Mouse (Mus musculus) mouse embryonic stem cell (cell line): ENCODE measurements around the gene Ly6g5c.

Source experiments
- in situ Hi-C, 2 experiments: fragments of 300-500 bp; cut with MboI; formaldehyde crosslinking; loops; 1 replicate in 1 of 2; 3 replicates in 1 of 2; pipeline ENCODE4 v1.14.3; 2019 to 2020; ENCODE audit warnings: low sequenced_read_pairs in 2 of 2, low pct_unique_long_range_greater_than_20kb in 1 of 2, mixed read lengths in 1 of 2; ENCODE audit not compliant: unreplicated experiment in 1 of 2

Ly6g5c gene

DNA sequence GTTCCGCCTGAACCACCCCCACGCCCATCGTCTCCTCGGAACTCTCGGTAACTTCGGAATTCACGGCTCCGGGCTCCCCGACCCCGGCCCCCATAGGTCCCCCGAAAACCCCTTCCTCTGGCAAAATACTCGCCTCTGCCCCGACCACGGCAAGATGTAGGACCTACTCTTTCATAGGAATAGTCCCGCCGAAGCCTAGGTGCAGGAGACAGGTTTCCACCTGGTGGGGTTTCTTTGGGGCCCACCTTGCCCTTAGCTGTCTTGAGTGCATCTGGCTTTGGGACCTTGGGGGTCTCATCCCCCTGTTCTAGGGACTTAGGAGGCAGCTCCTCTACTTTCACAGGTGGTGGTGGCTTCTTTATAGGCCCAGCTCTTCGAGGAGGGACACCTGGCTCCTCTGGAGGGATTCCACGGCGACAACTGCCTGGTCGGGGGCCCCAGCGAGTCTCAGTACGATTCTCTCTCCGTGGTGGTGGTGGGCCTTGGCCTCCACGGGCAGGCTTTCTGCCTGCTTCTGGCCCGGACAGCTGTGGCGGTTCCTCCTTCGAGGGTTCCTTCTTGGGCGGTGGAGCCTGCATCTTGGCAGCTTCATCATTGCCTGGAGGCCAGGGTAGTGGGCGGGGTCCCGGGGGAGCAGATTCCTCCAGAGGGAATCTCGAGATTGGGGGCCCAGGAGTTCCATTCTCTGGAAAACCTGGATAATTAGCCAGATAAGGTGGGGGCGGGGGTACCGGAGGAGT is 48.6 kb downstream of the Ly6g5c start:
- in situ Hi-C loops = no loop called here

DNA sequence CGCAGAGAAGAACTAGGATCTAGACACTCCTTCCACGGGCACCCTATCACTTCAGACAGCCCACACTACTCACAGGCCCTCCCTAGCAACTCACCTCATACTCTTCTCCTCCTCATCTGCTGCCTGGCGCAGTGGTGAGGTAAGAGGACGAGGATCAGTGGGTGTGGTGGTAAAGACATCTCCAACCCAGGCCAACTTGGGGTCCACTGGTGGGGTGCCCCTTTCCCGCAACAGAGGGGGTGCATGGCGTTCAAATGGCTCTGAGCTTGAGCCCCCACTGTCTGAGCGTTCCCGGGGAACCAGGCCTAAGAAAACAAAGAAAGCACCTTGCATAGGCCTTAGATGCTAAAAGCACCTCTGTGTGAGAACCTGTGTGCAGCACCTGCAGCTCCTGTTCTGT is 49.2 kb downstream of the Ly6g5c start:
- in situ Hi-C loops = no loop called here

DNA sequence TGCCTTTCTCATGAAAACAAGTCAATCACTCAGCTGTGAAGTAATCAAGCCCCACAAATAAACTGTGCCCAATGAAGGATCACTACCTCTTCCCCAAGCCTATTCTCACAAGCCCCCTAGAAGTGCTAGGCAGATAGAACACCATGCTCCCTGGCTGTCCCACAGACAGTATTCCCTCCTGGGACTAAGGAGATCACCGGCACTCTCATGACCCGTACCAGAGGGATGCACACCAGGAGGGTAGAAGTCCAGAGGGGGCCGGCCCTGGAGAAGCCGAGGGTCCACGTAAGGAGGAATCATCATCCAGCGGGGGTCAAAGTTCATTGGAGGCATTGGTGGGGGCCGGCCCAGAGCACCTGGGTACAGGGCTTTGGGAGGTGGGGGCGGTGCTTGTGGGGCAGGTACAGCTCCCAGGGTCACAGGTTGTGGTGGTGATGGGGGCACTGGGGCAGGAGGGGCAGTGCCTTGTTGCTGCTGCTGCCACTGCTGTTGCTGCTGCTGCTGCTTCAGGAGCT is 49.6 kb downstream of the Ly6g5c start:
- in situ Hi-C loops = no loop called here

DNA sequence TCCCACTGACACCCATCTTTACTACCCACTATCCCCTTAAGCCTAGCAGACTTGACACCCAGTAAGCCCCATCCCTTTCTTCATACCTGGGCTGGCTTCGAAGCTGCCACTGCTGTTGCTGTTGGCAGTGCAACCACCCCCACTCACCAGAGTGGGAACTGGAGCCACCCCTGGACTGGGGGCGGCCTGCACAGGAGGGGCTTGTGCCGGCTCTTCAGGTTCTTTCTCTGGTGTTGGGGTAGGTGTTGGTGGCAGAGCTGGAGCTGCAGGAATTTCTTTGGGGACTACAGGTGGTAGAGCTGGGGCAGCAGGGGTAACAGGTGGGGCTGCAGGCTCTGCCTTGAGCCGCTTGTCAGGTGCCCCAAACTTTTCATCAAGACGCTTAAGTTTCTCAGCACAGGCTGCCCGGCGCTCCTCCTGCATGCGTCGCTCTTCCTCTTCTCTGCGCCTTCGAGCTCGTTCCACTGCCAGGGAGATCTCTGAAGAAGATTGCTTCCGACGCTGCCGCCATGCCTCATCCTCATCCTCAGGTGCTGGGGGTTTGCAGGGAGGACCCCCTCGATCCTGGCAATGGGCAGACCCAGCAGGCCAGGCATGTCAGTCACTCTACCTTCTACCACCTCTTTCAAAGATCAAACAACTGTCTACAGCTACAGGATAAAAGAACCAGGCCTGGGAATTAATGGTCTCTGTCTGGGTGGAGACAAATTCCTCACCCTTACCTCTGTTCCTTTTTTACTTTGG is 50.9 kb downstream of the Ly6g5c start:
- in situ Hi-C loops = no loop called here

DNA sequence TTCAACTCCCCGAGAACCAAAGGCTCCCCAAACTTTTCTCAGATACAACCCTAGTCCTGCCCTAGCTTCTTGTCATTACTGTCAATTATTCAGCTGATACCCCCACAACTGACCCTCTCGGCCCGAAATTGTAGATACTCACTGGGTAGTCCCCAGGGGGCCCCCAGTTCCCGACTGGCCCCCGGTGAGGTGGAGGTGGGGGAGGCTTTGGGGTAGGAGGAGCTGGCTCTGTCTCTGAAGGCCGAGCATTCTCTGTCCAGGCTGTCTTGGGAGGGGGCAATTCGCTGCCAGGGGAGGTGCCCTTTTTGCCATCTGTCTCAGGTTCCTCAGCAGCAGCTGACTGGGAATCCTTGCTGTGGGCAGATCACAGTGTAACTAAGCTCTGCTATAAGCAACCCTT is 51.6 kb downstream of the Ly6g5c start:
- in situ Hi-C loops = no loop called here

DNA sequence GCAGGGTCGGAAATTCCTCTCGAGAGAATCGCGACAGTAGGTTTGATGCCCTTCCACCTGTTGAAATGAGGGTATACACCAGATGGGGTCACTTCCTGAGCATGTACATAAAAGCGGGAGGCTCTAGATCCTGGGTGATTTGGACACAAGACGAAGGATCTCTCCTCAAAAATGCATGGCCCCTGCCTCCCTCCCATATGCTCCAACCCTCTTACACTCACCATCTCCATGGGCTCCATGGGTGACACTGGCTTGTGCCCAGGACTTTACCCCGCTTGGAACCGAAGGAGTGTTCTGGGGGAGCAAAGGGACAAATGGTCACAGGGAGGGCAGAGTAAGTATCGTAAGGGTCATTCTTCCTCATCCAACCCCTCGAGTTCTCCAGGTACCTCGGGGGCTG is 53.3 kb downstream of the Ly6g5c start:
- in situ Hi-C loops = no loop called here
